Mouse (Mus musculus) embryonic facial prominence, embryonic 12.5 days (tissue): Measurements from ENCODE around the gene Phf14. TPM values are rescaled to one million over a fixed set of nuclear protein-coding genes. Genes with fewer than 3 reads are reported as not detected.

ENCODE experiments used
- ATAC-seq: fragments of 200-750 bp; cut with Nextera tagmentation; 2 replicates; pipeline ENCODE4 v1.8.0; 2017; ENCODE audit not compliant: insufficient number of reproducible peaks, insufficient read depth, low FRiP score, low TSS enrichment
- H3K27ac ChIP-seq: fragments of 300-500 bp; sonication (generic); 2 replicates; pipeline ENCODE4 v1.5.1; 2016; ENCODE audit warnings: mild to moderate bottlenecking
- H3K27me3 ChIP-seq: fragments of 300-500 bp; sonication (generic); 2 replicates; pipeline ENCODE4 v1.6.1; 2016; ENCODE audit warnings: mild to moderate bottlenecking, moderate library complexity
- H3K36me3 ChIP-seq: fragments of 300-500 bp; sonication (generic); 2 replicates; pipeline ENCODE4 v1.6.1; 2016; ENCODE audit warnings: mild to moderate bottlenecking
- H3K4me1 ChIP-seq: fragments of 300-500 bp; sonication (generic); 2 replicates; pipeline ENCODE4 v1.6.1; 2016
- H3K4me2 ChIP-seq: fragments of 300-500 bp; sonication (generic); replicated peaks from 2 replicates; pipeline ENCODE4 v1.6.1; 2016; ENCODE audit warnings: mild to moderate bottlenecking, moderate library complexity
- H3K4me3 ChIP-seq: fragments of 300-500 bp; sonication (generic); 2 replicates; pipeline ENCODE4 v1.5.1; 2016; ENCODE audit warnings: mild to moderate bottlenecking
- H3K9ac ChIP-seq: fragments of 300-500 bp; sonication (generic); 2 replicates; pipeline ENCODE4 v1.6.1; 2016; ENCODE audit warnings: mild to moderate bottlenecking, moderate library complexity
- H3K9me3 ChIP-seq: fragments of 300-500 bp; sonication (generic); 2 replicates; pipeline ENCODE4 v1.6.1; 2016; ENCODE audit warnings: mild to moderate bottlenecking, moderate library complexity
- WGBS: fragments of 180-500 bp; shearing (Covaris S2); methylation state at CpG from one replicate; pipeline ENCODE4 v1.1.7; 2016; 5-methylcytosine and 5-hydroxymethylcytosine counted together
- polyA plus RNA-seq: library from polyadenylated mRNA; unstranded; fragments of >200 nt; fragmentation: Nextera tagmentation; extraction: Ambion mirVana; gene quantifications from 2 replicates; pipeline ENCODE4 v1.2.1, GENCODE M21; 2016

Phf14 gene
- polyA plus RNA-seq, 1 experiment from 2014 or later = 110 TPM

DNA sequence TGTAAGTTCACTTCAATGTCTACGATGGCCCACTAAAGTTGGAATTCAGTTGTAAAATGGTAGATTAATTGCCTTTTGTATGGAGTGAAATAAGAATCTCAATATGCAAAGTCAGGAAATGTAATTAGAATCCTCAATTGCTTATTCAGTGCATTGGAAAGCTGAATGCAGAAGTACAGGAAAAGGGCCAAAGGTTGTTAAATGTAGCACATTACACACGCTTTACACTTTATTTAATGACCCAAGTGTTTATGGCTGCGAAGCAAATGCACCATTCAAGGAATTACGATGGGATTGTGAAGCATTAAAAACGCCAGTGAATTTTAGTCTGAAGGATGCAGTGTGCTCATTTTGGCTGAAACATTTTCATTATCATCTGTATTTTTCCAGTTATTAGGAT is 167.0 kb downstream of the Phf14 start:
- Histone ChIP-seq H3K27me3 (no peaks in the 10 kb centered on the region), H3K36me3 (peaks cover 3% of the 10 kb centered on the region; the same call in 1 of the 2 replicates), H3K4me1 (no peaks in the 10 kb centered on the region), H3K9me3 (no peaks in the 10 kb centered on the region), H3K4me3 (no peak overlapping the region), H3K27ac (no peak overlapping the region), H3K9ac (no peak overlapping the region), H3K4me2 (no peak overlapping the region)
- no peak for ATAC-seq
- 93% methylated on average over 5 of the region's 5 CpGs for WGBS

DNA sequence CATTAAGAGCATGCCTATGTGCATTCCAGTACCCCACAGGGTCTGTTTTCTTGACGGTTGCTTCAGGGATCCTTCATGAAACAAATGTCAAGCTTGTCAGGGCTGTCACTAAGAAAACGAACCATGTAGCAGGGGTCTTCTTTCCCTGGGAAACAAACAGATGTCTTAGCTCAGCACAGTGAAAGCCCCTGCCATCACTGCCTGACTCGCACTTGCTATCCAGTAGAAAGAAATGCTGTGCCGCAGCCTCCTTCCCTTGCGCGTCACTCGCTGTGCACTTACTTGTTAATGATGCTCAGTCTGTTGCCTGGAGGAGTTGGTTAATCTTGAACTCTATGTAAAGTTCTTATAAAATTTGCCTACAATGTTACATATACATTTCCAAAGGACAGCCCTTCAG is 169.7 kb downstream of the Phf14 start:
- no peaks in the 10 kb centered on the region for H3K27me3 ChIP-seq
- no peaks in the 10 kb centered on the region; the same call in 1 of the 2 replicates for H3K36me3 ChIP-seq
- no peaks in the 10 kb centered on the region for H3K4me1 ChIP-seq
- no peak for ATAC-seq
- no peaks in the 10 kb centered on the region for H3K9me3 ChIP-seq
- 66% methylated on average over 7 of the region's 7 CpGs for WGBS
- no peak overlapping the region for H3K4me2 ChIP-seq
- H3K9ac ChIP-seq = no peak overlapping the region
- H3K4me3 ChIP-seq = no peak overlapping the region
- H3K27ac ChIP-seq = no peak overlapping the region

DNA sequence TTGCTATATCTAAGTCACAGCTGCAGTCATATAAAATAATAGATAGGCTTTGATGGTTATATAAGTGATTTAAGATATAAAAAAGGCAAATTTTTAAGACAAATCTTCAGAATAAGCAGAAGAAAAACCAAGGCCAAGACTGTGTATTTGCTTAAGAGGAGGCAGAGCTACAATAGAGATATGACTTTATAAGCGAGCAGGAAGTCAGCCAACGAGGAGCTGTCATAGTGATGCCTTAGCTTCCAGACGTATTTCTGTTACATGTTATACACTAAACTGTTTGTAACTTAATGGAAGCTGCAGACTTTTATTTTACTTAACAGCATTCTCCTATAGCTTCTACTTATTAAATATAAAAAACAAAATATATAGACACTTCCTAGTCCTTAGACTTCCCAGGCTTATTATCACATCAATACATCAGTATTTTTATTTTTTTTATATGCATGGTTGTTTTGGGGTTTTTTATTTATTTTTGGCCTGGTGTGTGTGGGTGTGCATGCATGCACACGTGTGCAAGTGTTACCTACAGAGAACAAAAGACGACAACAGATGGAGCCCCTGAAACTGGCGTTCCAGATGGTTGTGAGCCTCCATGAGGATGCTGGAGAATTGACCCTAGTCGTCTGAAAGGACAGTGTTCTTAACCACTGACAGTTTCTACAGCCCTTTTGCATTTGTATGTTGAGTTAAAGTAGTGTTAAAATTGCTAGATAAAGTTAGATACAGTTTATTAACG is 170.4 kb downstream of the Phf14 start:
- no peaks in the 10 kb centered on the region; the same call in 1 of the 2 replicates for H3K36me3 ChIP-seq
- no peak overlapping the region for H3K27ac ChIP-seq
- WGBS = 83% methylated on average over 8 of the region's 8 CpGs
- H3K4me3 ChIP-seq = no peak overlapping the region
- H3K4me1 ChIP-seq = no peaks in the 10 kb centered on the region
- no peak overlapping the region for H3K9ac ChIP-seq
- ATAC-seq = no peak
- H3K27me3 ChIP-seq = no peaks in the 10 kb centered on the region
- no peak overlapping the region for H3K4me2 ChIP-seq
- no peaks in the 10 kb centered on the region for H3K9me3 ChIP-seq

DNA sequence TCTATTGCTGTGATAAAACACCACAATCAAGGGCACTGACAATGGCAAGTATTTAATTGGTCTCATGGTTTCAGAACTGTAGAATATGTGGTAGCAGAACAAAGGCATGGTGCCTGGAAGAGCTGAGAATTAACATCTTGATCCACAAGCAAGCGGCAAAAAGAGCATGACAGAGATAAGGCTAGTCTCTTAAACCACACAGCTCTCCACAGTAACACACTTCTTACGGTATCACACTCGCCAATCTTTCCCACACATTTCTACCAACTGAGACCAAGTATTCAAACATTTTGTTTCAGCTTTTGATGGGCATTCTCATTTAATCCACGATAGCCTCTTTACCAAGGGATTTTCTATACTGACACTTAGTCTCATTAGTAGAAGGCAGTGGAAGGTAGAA is 171.7 kb downstream of the Phf14 start:
- no peaks in the 10 kb centered on the region for H3K27me3 ChIP-seq
- H3K4me2 ChIP-seq = no peak overlapping the region
- no peak overlapping the region for H3K9ac ChIP-seq
- H3K9me3 ChIP-seq = no peaks in the 10 kb centered on the region
- H3K4me1 ChIP-seq = no peaks in the 10 kb centered on the region
- ATAC-seq = no peak
- 90% methylated on average over 4 of the region's 4 CpGs for WGBS
- H3K27ac ChIP-seq = no peak overlapping the region
- H3K36me3 ChIP-seq = peaks cover 7% of the 10 kb centered on the region; the same call in 1 of the 2 replicates
- no peak overlapping the region for H3K4me3 ChIP-seq

DNA sequence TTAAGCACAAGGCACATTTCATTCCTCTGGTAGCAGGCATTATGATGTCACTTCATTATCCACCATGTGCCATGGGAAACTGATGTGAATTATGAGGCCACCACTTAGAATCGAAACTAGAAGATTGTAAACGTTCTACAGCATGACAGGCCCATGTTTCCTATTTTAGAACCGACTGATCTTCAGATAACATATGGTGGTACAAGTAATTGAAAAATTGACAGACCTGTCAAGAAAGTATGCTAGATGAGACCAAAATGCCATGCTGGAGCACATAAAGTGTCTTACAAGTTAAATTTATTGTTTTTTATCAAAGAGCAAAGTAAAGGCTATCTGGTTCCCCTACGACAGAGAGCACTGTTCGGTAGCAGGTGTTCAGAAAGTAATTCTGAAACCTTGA is 172.8 kb downstream of the Phf14 start:
- Histone ChIP-seq H3K4me3 (no peak overlapping the region), H3K4me2 (no peak overlapping the region), H3K4me1 (no peaks in the 10 kb centered on the region), H3K36me3 (peaks cover 7% of the 10 kb centered on the region; the same call in 1 of the 2 replicates), H3K9ac (no peak overlapping the region), H3K9me3 (no peaks in the 10 kb centered on the region), H3K27me3 (no peaks in the 10 kb centered on the region), H3K27ac (no peak overlapping the region)
- WGBS = 80% methylated on average over 5 of the region's 5 CpGs
- ATAC-seq = no peak

DNA sequence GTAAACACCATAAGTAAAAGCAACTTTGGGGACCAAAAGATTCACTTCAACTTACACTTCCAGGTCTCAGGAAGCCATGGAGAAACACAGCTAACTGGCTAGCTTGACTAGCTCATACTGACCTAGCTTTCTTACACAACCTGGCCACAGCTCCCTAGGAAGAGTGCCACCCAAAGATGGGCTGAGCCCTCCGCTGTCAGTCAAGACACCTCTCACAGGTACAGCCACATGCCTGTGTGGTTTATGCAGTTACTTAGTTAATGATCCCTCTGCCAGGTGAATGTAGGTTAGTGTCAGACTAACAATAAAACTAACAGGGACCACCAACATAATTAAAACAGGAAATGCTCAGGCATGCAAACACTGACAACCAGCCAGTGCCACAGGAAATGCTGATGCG is 174.1 kb downstream of the Phf14 start:
- no peak overlapping the region for H3K4me2 ChIP-seq
- no peak overlapping the region for H3K27ac ChIP-seq
- ATAC-seq = no peak
- no peak overlapping the region for H3K9ac ChIP-seq
- no peak overlapping the region for H3K4me3 ChIP-seq
- H3K36me3 ChIP-seq = peaks cover 7% of the 10 kb centered on the region; the same call in 1 of the 2 replicates
- no peaks in the 10 kb centered on the region for H3K27me3 ChIP-seq
- 73% methylated on average over 2 of the region's 2 CpGs for WGBS
- no peaks in the 10 kb centered on the region for H3K4me1 ChIP-seq
- no peaks in the 10 kb centered on the region for H3K9me3 ChIP-seq

DNA sequence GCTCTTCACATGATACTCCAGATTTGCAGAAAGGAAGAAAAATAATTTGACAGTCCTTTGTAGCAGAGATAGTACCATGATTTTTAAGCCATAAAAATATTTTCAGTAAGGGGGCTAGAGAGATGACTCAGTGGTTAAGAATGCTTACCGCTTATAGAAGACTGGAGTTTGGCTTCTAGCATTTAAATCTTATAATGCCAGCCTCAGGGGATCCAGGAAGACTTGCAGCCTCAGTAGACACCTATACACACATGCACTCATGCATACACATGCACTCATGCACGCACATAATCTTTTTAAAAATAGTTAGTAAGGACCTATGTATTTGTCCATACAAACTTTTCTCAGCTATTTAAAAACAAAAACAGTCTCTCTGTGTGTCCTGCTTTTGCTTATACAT is 174.5 kb downstream of the Phf14 start:
- no peaks in the 10 kb centered on the region for H3K27me3 ChIP-seq
- no peaks in the 10 kb centered on the region for H3K4me1 ChIP-seq
- WGBS = 81% methylated on average over 2 of the region's 2 CpGs
- no peak for ATAC-seq
- no peak overlapping the region for H3K9ac ChIP-seq
- no peak overlapping the region for H3K27ac ChIP-seq
- H3K4me3 ChIP-seq = no peak overlapping the region
- no peaks in the 10 kb centered on the region for H3K9me3 ChIP-seq
- H3K36me3 ChIP-seq = peaks cover 7% of the 10 kb centered on the region; the same call in 1 of the 2 replicates
- no peak overlapping the region for H3K4me2 ChIP-seq

DNA sequence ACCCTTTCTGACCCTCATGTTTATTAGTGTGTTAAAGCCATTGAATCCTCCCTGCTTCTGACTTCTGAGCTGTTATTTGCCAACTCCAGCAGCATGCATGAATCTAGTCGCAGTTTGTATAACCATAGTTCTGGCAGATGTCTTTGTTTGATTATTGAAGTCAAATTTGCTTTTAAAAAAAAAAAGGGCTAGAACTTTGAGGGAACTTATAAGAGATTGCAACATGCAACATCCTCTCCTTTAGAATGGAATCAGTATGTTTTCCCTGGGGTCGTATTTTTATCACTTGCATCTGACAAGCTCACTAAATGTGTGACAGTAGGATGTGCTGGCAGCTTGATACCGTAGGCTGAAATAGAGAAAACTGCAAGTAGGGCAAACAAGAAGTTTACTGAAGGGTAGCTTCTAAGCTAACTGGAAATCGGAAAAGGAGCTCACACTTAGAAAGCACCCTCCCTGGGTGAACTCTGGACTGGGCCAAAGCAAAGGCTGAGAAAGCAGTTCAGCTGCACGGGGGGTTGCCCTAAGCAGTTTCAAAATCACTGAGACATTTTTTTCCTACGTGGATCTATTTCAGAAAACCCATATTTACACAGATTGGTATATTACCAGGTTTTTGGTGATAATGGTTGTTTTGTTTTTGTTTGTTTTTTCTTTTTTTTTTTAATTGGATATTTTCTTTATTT is 175.1 kb downstream of the Phf14 start:
- no peaks in the 10 kb centered on the region for H3K9me3 ChIP-seq
- H3K27me3 ChIP-seq = no peaks in the 10 kb centered on the region
- no peak overlapping the region for H3K4me2 ChIP-seq
- no peak overlapping the region for H3K27ac ChIP-seq
- H3K36me3 ChIP-seq = peaks cover 7% of the 10 kb centered on the region; the same call in 1 of the 2 replicates
- 81% methylated on average over 6 of the region's 6 CpGs for WGBS
- no peak overlapping the region for H3K4me3 ChIP-seq
- no peak overlapping the region for H3K9ac ChIP-seq
- no peaks in the 10 kb centered on the region for H3K4me1 ChIP-seq
- no peak for ATAC-seq

DNA sequence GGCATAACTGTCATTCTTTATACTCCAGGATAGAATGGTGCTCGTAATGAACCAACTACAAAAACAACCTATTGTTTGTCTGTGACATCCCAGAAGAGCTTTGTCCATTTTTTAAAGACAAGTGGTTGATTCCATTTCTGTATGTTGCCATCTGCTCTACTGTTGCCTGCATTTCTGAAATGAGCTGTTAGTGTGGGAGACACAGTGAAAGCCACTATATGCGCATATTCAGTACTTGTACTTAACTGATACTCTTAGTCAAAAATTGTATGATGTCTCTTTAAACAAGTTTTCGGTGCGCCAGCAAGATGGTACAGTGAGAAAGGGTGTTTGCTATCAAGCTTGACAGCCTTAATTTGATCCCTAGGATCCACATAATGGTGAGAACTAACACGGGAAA is 177.1 kb downstream of the Phf14 start:
- ATAC-seq = no peak
- 92% methylated on average over 5 of the region's 5 CpGs for WGBS

DNA sequence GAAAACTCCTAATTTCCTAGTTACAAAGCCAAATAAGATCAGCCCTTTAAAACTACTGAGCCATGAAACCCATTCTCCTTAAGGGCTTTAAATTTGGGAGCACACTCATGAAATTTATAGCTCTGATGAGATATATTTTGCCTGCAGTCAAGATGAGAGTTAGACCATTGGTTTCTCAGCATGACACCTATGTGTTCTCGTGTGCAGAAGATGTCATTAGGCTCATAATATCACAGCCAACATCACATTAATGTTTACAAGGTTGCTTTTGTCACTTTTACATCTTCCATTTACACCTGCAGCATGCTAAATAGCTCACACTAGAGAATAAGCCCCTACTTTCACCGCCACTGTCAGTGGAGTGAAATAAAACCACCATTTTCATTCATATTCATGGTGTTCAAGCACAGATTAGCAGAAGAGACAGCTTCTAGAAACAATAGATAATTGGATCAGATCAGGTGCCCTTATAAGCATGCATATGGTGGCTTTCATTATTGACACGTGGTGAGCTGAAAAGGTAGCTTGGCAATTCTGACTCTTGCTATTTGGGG is 181.9 kb downstream of the Phf14 start:
- Histone ChIP-seq H3K27me3 (no peaks in the 10 kb centered on the region), H3K9ac (no peak overlapping the region), H3K36me3 (no peaks in the 10 kb centered on the region), H3K4me3 (no peak overlapping the region), H3K4me2 (no peak overlapping the region), H3K9me3 (no peaks in the 10 kb centered on the region), H3K4me1 (no peaks in the 10 kb centered on the region), H3K27ac (no peak overlapping the region)
- 66% methylated on average over 3 of the region's 3 CpGs for WGBS
- no peak for ATAC-seq

More for the DNA sequence above, 177.1 kb downstream of the Phf14 start:
- Histone ChIP-seq H3K9me3 (no peaks in the 10 kb centered on the region), H3K9ac (no peak overlapping the region), H3K4me1 (no peaks in the 10 kb centered on the region), H3K27me3 (no peaks in the 10 kb centered on the region), H3K4me2 (no peak overlapping the region), H3K27ac (no peak overlapping the region), H3K36me3 (peaks cover 7% of the 10 kb centered on the region; the same call in 1 of the 2 replicates), H3K4me3 (no peak overlapping the region)

DNA sequence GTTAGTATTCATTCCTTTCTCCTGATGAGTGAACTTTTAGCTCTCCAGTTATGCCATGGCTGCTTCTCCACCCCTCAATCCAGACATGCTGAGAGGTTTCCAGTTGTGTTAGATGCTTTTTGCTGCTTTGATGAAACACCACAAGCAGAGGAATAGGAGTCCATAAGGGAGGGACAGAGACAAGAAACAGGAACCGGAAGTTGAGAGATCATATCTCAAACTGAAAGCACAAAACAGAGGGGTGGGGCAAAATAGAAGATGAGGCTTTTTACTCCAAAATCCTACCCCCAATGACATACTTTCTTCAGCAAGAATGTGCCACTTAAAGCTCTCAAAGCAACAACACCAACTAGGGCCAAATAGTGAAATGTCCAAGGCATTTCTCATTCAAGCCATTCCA is 188.1 kb downstream of the Phf14 start:
- no peak overlapping the region for H3K27ac ChIP-seq
- ATAC-seq = no peak
- H3K4me2 ChIP-seq = no peak overlapping the region
- no peak overlapping the region for H3K4me3 ChIP-seq
- no peak overlapping the region for H3K9ac ChIP-seq
- no peaks in the 10 kb centered on the region for H3K36me3 ChIP-seq
- H3K4me1 ChIP-seq = no peaks in the 10 kb centered on the region
- H3K27me3 ChIP-seq = no peaks in the 10 kb centered on the region
- WGBS = 95% methylated on average over 1 of the region's 1 CpGs
- no peaks in the 10 kb centered on the region for H3K9me3 ChIP-seq

DNA sequence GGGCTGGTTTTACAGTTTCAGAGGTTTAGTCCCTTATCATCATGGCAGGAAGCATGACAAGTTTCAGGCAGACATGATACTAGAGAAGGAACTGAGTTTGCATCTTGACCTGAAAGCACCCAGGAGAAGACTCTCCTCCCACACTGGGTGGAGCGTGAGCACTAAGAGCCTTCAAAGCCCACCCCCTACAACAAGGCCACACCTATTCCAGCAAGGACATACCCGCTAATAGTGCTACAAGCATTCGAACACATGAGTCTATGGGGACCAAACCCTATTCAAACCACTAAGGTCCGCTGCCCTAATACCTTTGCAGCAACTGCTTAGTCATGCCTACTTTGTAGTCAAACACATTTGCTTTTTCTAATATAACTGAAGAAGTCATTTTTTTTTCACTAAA is 189.5 kb downstream of the Phf14 start:
- Histone ChIP-seq H3K36me3 (no peaks in the 10 kb centered on the region), H3K4me2 (no peak overlapping the region; the same call in 1 of the 2 replicates), H3K27me3 (no peaks in the 10 kb centered on the region), H3K4me3 (no peak overlapping the region), H3K27ac (no peak overlapping the region), H3K4me1 (no peaks in the 10 kb centered on the region), H3K9ac (no peak overlapping the region), H3K9me3 (no peaks in the 10 kb centered on the region)
- 35% methylated on average over 4 of the region's 4 CpGs for WGBS
- no peak for ATAC-seq
